Mouse (Mus musculus) neutrophil, adult 5-6 weeks (primary cell): ENCODE results near the gene Hnrnpf. TPM values are rescaled to one million over a fixed set of nuclear protein-coding genes. Genes with fewer than 3 reads are reported as not detected.
A peak's percentile ranks its signal among the peaks of the same experiment; 100 is the strongest.
"Not testable (repeated sequence)": the region's sequence is repeated elsewhere in the genome, so short reads cannot be mapped to it uniquely, and the experiment has no call there.

Source experiments
- ATAC-seq: fragments of 151-379, 151-347 bp; 2 replicates; pipeline ENCODE4 v1.8.0; 2017; ENCODE audit warnings: mild to moderate bottlenecking, moderate TSS enrichment; ENCODE audit not compliant: insufficient number of reproducible peaks, poor library complexity, low FRiP score, severe bottlenecking; ENCODE audit errors: extremely low read depth
- total RNA-seq: library from RNA; stranded (forward); fragments of 200-1000 nt; gene quantifications from 2 replicates; pipeline ENCODE4 v1.2.3, GENCODE M21; 2017

Gene Hnrnpf
- total RNA-seq = 944 and 955 TPM in 2 replicates

DNA sequence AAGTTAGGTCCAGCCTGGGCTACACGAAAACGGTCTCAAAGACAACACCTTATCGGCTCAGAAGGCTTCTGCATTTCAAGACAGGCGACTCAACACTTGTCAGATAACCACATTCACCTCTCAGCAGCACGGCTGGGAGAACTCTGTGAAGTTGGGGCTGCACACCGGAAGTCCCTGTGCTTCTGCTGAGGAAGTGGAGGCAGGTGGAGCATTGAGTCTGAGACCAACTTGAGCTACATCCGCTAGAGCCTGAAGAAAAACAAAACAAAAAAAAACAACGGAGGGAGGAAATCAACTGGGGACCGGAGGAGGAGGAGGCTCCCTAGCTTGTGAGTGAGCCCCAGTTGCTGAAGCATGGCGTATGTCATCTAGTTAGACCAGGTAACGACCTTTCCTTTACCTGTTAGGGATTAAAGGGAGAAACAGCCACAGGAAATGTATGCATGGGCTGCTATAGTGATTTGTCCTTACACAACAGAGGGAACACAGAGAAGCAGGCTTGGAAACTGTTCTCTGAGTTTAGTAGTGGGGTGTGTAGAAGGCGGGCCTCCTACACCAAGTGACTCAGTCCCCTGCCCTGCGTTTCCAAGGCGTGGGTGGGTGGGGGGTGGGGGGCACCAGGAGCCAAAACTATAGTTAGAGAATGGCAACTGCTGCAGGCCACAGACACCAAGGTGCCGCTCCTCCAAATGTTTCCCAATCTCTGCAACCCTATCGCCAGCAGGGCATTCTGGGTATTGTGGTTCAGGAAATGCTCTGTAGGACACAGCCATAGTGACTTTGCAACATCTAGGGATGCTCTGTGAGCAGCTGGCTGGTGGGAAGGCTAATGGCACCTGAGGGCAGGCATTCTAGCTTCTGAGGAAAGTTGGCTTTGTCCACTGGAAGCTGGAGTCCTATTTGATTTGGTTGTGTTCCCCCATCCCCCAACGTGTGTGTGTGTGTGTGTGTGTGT, at the start of gene Hnrnpf:
Gene Hnrnpf, plus strand, starts transcription at position 199 of the 955 bp plus-strand sequence.
- peak; percentile 94 for ATAC-seq

DNA sequence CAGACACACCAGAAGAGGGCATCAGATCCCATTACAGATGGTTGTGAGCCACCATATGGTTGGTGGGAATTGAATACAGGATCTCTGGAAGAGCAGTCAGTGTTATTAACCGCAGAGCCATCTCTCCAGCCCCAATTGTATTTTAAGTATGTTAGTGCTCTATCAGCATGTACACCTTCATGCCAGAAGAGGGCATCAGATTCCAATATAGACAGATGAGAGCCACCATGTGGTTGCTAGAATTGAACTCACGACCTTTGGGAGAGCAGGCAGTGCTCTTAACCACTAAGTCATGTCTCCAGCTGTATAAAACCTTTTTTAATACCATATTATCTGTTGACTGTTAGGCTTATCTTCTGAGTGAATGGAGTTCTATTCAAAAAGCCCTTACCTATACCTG, 48.4 kb upstream of the Hnrnpf start:
- ATAC-seq = peak; percentile 48; the same call in 1 of the 2 replicates

DNA sequence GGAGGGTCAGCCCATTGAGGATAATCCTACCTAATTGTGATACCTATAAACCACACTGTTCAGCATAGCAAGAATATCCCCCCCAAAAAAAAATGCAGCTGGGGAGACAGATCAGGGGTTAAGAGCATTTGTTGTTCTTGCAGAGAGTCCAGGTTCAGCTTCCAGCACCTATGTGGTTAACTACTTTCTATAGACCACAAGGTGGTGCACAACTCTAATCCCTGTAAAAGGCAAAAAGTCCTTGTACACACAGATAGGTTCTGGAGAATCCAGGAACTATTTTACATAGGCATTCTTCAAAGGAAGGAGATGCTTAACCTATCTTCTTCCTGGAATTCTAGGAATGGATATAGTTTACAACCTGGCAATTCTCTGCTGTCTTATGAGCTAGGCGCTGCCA, 42.1 kb upstream of the Hnrnpf start:
- no peak for ATAC-seq

DNA sequence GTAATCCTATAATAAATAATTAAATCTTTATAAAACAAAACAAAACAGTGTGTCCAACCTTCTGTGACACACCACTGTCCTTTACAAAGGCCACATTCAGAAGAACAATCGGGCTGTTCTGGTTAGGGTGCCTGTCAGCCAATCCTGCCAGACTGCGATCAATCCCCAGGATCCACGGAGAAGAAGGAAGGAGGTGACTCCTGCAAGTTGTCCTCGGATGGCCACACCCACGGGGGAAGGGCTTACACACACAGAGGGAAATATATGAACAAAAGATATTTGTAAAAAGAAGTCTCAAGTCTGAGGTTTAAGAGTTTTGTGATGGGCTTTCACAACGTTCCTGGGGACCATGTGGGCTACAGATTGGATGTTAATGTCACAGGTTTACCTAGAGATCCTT, 38.3 kb upstream of the Hnrnpf start, which contains the start of gene Zfp239:
Gene Zfp239, plus strand, starts transcription at position 253 of the 400 bp plus-strand sequence.
- ATAC-seq = no peak

DNA sequence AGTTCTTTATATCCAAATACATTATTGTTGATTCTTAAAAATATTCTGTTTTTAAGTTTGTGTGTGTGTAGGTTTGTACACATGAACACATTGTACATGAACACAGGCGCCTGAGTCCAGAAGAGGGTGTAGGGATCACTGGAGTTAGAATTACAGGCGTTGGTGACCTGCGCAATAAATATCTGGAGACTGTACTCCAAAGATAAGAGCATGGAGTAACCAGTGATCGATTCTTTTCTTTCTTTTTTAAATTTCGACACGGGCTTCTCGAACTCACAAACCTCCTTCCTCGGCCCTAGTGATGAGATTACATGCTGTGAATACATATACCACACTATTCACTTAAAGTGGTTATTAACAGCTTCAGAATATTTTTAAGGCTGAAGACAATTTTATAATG, 37.7 kb upstream of the Hnrnpf start:
- no peak for ATAC-seq

DNA sequence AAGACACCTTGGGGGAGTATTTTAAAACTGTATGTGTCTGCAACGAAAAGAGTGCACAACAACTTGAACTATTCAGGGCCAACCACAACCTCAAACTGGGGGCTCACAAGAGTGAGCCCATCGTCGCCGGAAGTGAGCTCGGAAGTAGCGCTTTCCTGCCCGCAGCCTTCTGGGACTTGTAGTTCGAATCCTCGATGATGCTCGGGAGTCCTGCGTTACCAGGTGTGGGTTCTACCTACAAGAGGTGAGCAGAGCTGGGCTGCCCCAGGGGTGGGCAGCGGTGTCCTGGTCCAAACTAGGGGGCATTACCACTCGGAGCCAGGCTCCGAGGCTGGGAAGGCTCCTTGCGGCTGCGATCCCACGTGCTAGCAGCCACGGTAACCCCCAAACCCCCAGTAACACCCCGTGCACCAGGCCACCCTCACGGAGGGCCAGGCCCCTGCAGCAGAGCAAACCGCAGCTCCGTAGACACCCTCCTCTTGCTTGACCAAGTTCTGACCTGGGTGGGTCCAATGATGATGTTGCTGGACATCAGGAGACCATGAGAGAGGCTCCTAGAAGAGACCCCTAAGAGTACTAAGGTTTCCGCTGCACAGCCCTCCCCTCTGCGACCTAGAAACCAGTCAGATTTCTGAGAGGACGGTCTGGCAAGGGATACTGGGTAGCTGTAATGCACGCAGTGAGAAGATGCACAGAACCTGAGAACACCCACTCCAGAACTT, 37.1 kb upstream of the Hnrnpf start:
- peak; percentile 77 for ATAC-seq

DNA sequence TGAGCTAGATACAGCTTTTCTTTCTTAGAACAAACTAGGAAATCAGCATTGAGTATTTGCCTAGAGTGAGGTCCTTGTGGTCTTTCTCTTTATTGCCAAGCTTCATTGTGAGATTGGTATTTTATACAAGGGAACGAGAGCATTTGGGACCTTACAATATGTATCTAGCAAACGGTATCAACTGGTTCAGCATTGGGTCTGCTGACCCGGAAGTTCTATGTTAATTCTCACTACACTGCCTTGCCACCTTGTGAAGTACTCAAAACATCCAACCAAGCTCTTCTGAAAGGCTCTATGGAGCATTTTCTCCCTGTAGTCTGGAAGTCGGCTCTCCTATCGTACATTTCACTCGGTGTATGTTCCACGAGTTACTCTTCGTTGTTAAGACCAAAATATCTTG, 36.4 kb upstream of the Hnrnpf start:
- ATAC-seq = no peak

DNA sequence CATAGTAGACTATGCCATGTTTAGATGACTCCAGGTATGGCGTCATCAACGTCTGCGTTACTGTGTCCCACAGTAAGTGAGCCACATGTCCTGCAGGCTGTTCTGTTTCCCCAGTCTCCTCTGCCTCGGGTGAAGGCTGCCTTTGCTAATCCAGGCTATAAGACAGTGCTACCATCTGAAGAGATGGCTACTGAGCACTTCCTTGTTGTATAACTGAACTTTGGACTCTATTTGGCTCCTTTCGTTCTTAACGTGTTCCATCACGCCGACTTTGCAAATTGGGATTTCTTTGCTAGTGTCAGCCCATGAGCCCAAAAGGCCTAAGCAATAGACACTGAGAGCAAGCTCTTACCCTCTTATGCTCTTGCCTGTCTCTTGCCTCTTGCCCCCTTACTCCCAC, 31.9 kb upstream of the Hnrnpf start:
- ATAC-seq = no peak

DNA sequence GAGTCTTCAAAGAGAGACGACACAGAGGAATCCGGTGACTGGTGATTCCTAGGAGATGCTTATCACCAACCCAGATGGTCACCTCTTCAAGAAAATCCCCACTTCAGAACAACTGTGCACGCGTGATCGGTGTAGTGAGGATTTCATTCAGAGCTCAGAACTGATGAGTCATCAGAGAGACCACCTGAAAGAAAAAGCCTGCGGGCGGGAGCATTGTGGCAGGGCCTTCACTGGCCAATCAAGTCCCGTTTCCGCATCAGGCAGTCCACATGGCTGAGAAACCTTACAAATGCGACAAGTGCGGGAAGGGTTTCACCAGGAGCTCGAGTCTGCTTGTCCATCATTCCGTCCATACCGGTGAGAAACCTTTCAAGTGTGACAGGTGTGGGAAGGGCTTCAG, 29.1 kb upstream of the Hnrnpf start:
- no peak for ATAC-seq

DNA sequence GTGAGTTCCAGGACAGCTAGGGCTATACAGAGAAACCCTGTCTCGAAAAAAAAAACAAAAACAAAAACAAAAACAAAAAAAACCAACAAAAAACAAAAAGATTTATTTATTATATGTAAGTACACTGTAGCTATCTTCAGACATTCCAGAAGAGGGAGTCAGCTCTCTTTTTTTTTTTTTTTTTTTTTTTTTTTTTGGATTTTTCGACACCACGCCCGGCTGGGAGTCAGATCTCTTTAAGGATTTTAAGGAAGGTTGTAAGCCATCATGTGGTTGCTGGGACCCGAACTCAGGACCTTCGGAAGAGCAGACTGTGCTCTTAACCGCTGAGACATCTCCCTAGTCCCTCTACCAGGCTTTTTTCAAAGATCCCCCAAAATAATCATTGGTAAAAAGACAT, 26.7 kb upstream of the Hnrnpf start:
- ATAC-seq = not testable (repeated sequence)

DNA sequence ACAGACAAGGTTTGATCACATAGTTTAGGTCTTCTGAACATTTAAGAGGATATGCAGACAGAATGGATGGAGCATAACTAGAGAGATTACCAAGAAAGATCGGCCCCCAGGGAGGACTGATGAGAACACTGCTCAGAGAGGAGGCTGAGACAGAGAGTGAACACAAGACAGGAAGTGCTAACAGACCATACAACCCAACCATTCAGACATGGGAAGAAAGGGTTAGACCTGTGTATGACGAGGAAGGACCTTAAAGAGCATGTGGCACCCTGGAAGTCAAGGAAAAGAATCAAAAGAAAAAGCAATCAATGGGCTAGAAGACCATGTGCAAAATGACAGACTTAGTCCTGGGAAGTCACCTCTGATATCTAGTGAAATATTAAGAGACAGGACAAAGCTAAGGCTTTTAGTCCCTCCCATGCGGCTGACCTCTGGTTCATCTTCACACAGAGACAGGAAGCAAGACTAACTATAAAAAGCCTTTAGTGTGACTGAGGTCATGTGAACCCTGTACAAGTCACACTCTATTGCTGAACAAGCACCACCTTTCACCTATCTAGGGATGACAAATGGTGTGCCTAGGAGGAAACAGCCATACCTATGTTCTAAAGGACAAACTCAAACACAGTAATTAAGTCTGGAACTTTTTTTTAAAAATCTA, 25.4 kb upstream of the Hnrnpf start:
- ATAC-seq = peak; percentile 40; the same call in 1 of the 2 replicates

DNA sequence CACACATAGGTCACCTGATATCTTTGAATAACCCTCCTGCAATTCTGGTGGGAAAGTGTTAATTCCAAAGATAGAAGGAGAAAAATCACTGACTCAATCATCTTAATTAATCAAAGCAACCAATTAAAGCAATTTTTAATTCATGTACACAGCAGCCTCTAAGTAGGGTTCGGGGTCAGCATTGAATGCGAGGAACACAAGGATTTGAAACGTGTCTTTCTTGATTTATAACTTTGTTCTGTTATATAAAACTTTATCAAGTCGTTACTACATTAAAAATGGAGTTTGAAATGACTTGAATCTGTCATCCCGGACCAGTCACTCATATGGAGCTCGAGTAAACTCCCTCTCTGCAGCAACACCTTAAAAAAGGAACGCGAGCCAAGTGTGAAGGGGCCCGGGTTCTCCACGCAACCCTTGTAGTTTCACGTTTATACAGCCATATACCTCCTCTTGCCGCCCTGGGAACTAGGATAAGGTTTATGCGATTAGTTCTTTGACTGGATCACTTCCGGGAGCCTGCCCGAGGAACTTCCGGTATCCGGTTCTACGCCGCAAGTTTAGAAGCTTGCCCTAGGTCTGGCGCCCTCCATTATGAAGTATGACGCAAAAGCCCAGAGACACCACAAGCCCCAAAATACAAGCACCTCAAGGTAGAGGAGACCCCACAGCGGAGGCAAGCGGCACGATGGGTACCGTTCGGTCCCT, 21.3 kb upstream of the Hnrnpf start:
- peak; percentile 57 for ATAC-seq

DNA sequence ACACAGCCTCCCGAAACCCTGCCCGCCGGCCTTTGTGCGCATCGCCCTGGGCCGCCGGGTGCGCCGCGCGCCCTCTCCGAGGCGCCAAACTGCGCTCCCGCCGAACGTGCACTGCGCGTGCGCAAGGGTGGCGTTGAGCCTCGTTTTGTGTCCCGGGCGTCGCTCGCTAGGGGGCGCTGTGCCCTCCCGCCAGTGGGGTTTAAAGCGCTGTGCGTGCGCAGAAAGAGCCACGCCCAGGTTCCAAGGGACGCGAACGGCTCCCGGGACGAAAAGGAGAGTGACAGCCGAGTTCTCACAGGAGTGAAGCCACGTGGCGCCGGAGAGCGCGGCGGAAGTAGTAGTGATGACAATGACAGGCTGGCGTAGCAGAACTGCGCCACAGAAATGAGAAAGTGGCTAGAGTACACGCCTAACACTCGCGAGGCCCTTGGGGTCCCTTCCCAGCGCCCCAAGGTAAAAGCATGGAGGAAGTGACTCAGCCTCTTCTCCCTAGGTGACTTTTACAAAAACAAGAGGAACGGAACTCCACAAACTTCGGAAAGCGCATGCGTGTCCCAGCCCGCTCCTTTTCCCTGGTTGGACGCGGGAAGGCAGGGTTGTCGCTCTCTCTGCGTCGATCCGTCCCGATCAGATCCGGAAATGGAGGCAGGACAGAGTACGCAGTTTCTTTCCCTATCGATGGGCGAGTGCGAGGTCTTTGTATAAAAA, 20.6 kb upstream of the Hnrnpf start:
- peak; percentile 86 for ATAC-seq

DNA sequence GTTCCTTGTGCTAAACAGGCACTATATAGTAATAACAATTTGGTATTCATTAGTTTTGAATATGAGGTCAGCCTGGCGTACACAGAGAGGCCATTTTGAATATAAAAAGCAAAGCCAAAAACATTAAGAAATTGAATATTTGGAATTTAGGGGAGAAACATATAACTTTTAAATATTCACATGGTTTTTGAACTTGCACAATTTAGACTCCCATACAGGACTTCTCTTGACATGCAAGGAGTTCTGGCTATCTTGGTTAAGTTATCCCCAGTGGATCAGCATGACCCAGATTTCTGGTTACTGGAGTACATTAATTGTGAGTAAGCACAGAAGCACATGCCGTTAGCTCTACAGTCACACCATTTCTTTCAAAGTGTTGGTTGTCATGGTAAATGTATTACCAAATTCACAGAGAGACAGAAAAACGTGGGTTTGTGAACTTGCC, 19.7 kb upstream of the Hnrnpf start:
- no peak for ATAC-seq

DNA sequence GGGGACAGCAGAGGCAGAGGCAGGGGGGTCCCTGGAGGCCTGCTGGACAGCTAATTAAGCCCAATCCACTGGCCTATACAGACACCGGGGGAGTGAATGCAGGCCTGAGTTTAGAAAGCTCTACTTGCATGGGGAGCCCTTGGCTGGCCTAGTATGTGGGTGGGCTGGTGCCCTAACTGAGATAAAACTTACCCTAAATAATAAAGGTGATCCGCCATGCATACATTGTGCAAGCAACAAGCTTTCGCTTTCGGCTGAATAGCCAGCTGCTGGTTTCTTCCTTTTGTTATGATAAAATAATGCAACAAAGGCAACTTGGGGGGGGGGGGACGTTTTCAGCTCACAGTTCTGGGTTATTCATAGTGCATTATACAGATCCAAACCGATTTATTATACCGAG, 18.9 kb upstream of the Hnrnpf start:
- ATAC-seq = no peak

DNA sequence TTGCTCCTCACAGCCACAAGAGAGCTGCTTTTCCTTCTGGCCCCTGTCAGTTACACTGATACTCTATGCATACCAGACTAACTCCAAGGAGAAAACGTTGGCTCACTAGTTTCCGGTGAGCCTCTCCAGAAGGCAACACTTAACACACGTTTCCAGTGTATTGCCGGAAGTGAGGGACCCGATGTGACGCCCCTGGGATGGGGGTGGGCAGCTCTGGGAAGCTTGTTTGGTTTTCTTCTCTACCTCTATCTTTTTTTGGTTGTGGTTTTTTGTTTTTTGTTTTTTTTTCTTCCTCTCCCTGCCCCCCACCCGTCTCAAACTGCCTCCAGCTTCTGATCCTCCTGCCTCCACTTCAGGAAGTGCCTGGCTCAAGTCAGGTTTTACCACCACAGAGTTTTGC, 18.1 kb upstream of the Hnrnpf start:
- ATAC-seq = no peak

DNA sequence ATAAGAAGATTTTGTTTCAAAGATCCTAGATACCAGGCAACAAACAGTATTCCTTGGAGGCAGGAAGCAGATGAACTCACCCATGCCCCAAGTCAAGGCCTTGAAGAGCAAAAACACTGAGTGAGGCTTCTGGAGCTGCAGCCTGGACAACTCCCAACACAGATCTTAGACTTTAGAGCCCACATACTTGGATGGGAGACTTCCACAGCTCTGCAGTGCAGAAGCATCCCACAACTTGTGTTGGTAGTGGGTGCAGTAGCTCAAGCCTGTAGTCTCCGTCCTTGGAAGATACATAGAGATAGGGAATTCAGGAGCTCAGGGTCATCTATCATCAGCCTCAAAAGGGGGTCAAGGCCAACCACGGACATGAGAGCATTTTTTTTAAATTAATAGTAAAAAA, 14.2 kb upstream of the Hnrnpf start:
- ATAC-seq = no peak

DNA sequence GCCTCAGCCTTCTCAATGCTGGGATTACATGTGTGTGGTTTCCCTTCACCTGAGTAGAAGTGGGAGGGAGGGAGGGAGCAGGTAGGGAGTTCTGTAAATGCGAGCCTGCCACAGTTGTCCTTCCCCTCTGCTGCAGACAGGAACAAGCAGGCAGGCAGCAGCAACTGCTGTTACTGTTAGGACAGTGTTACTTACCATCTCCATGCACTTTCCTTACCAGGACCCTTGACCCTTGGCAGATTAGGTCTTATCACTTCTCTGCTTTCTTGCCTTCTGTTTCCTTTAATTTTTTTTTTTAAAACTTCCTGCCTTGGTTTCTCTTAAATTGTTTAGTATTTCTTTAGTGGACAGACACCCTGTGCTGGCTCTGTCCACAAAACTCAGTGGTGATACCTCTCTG, 12.1 kb upstream of the Hnrnpf start:
- no peak for ATAC-seq
